Mouse (Mus musculus): ENCODE data around the gene Gpat3. TPM values are rescaled to one million over a fixed set of nuclear protein-coding genes. Genes with fewer than 3 reads are reported as not detected.

Gene Gpat3
- polyA plus RNA-seq (2012; rRNA removed; ENCODE audit: low replicate concordance), result 16.8 and 22.9 TPM in 2 replicates

DNA sequence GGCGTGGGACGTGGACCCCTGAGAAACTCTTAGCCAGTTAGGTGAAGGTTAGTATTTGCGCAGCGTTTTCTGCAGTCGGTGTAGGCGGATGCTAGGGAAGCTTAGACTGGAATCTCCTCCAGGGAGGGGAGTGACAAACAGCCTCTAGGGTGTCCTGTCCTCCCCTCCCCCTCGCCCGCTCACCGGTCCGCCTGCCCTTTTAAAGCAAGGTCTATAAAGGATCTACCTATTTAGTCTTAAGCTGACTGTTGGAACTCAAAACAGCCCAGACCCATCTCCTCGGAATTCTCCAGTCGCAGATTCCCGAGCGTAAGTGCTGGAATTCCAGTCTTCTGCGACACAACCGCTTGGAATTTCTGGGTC is at the start of gene Gpat3:
TSS of gene Gpat3 (plus strand) at position 229 of the 363 bp plus-strand sequence.

DNA sequence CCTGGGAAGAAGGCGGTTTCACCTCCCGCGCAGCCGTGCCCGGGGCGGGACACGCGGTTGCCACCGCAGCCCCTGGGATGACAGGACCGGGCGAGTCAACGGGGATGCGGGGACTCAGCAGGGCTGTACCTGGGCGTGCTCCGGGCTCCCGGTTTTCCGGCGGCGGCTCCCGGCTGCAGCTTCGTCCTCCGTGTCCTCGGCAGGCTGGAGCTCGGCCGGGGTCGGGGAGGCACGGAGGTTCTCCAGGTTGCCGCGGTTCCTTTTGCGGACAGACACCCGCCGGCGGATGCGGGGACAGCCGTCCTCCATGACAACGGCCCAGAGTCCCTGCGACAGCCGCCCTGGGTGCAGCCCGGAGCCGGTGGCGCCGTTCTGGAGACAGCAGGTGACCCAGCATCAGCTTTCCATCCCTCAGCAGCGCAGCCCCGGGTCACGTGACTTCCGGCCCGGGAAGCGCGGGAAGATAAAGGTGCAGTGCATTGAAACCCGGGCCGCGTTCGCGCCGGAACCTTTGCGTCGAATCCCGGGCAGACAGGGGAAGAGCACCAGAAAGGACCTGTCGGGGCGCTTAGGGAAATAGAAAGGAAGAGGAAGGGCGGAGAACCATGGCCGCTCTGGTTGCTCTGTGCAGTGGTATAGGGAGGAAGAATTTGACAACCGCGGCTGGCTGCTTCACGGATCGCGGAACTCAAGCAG is 47.2 kb upstream of the Gpat3 start, which contains the start of the genes Helq and Mrps18c:
TSS of gene Helq (minus strand) at position 434 of the 696 bp plus-strand sequence.
TSS of gene Mrps18c (plus strand) at position 463 of the 696 bp plus-strand sequence.

GRCm38 (mm10) chr5:100820483-100821184 is 24.9 kb upstream of the Gpat3 start, which contains the start of gene Abraxas1:
Abraxas1 (minus strand) TSS chr5:100820965.

Other genes with a start within 250 kb of the Gpat3 start
- 82.8 and 213 TPM in 2 replicates for gene Coq2, start 170.6 kb upstream of the Gpat3 start, polyA plus RNA-seq (2012; rRNA removed; ENCODE audit: low replicate concordance)
- gene Hpse, start 126.0 kb upstream of the Gpat3 start, polyA plus RNA-seq (2012; rRNA removed; ENCODE audit: low replicate concordance), result 7.7 and 15.9 TPM in 2 replicates
- gene Helq, start 47.1 kb upstream of the Gpat3 start, polyA plus RNA-seq (2012; rRNA removed; ENCODE audit: low replicate concordance), result 4.8 and 7.8 TPM in 2 replicates
- 10.8 and 10.9 TPM in 2 replicates for gene Mrps18c, start 47.1 kb upstream of the Gpat3 start, polyA plus RNA-seq (2012; rRNA removed; ENCODE audit: low replicate concordance)
- gene Abraxas1, start 24.7 kb upstream of the Gpat3 start, polyA plus RNA-seq (2012; rRNA removed; ENCODE audit: low replicate concordance), result 3.1 and 5.3 TPM in 2 replicates